Comparison of ENCODE assay signal across 14 mouse cellular contexts in the genomic region with DNA sequence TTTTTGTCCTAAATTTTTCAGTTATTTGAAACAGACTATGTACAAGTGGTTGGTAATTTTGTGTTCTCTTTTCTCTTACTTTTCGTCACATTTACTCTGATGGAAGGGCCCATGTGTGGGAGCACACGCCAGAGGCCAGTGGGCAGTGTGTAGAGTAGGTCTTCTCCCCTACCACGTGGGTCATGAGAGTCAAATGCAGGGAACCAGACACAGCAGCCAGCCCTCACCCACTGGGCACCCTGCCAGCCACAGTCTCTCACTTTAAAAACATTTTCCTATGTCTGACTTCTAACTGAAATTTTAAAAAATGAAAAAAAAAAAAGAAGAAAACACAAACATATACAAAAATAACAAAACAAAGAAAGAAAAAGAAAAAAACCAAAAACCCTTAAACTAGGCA. TPM values are rescaled to one million over a fixed set of nuclear protein-coding genes. Genes with fewer than 3 reads are reported as not detected.
A peak's percentile ranks its signal among the peaks of the same experiment; 100 is the strongest.
DNase-seq lines count a peak whose midpoint lies in the region; ATAC-seq and TF ChIP-seq lines count a peak whose summit lies in the region.
"Had no signal": no experiment of that assay in that cellular context is flagged by ENCODE, and none has a peak within 500 bp of the region (broad histone marks: within the 10 kb centered on the region; RNA-seq: fewer than 3 reads in every experiment).

No protein-coding gene starts in this region.

- TF ChIP-seq EP300 in lung, postnatal 0 days (IDR thresholded peaks at IDR 0.05), result no peak

- no peaks in the 10 kb centered on the region for H3K4me1 ChIP-seq in lung, embryonic 14.5 days (ENCODE audit: insufficient read depth)
- H3K4me1 ChIP-seq in lung, postnatal 0 days (ENCODE audit: insufficient read depth, low read depth, low read length), result peaks cover 3% of the 10 kb centered on the region; the same call in 1 of the 2 replicates
- peaks cover 15% of the 10 kb centered on the region for H3K4me1 ChIP-seq in brown adipose tissue, adult 24 weeks (ENCODE audit: control insufficient read depth, insufficient read depth, insufficient read length, low read length)
- H3K4me1 ChIP-seq in limb, embryonic 10.5 days, result no peaks in the 10 kb centered on the region
- H3K4me1 ChIP-seq: limb, embryonic 12.5 days had no signal

- no peak overlapping the region for H3K27ac ChIP-seq in lung, embryonic 14.5 days (ENCODE audit: low read depth)
- no peak overlapping the region for H3K27ac ChIP-seq in lung, postnatal 0 days (ENCODE audit: low read length)
- peak overlapping the region; percentile 86 for H3K27ac ChIP-seq in brown adipose tissue, adult 24 weeks (replicated peaks; ENCODE audit: low read depth, low read length)
- H3K27ac ChIP-seq in limb, embryonic 10.5 days, result no peak overlapping the region
- H3K27ac ChIP-seq: kidney, postnatal 0 days; limb, embryonic 12.5 days; macrophage; midbrain, embryonic 13.5 days had no signal

- ATAC-seq in lung, embryonic 14.5 days (ENCODE audit: insufficient read depth), result no peak
- ATAC-seq in lung, postnatal 0 days, result no peak
- ATAC-seq: midbrain, embryonic 13.5 days had no signal

- DNase-seq in adrenal gland, postnatal 14 days, result peak; percentile 45
- no peak for DNase-seq in adrenal gland, adult 2 months
- DNase-seq in heart, postnatal 14 days, result peak; percentile 50 to 55
- DNase-seq in heart, adult 9 months (ENCODE audit: low spot score in 2 of 2), result no peak
- DNase-seq in lung, embryonic 14.5 days, result peak; percentile 15
- no peak for DNase-seq in lung, postnatal 0 days (ENCODE audit: low spot score)
- no peak for DNase-seq in limb, embryonic 10.5 days (ENCODE audit: low spot score)
- DNase-seq: spleen, adult 18-20 months; thymus, postnatal 4 days had no signal

- no peaks in the 10 kb centered on the region for H3K27me3 ChIP-seq in lung, embryonic 14.5 days (ENCODE audit: insufficient read depth, low read length)
- H3K27me3 ChIP-seq in lung, postnatal 0 days (replicated peaks; ENCODE audit: insufficient read depth, low read length), result no peaks in the 10 kb centered on the region
- H3K27me3 ChIP-seq in limb, embryonic 10.5 days (ENCODE audit: low read depth, poor library complexity, severe bottlenecking), result no peaks in the 10 kb centered on the region
- H3K27me3 ChIP-seq: limb, embryonic 12.5 days; midbrain, embryonic 13.5 days had no signal

- peaks cover 62% of the 10 kb centered on the region for H3K36me3 ChIP-seq in lung, embryonic 14.5 days (ENCODE audit: insufficient read depth)
- peaks cover 17% of the 10 kb centered on the region for H3K36me3 ChIP-seq in lung, postnatal 0 days (ENCODE audit: insufficient read depth, low read length)
- H3K36me3 ChIP-seq in limb, embryonic 10.5 days, result peaks cover 86% of the 10 kb centered on the region

- H3K9ac ChIP-seq in lung, embryonic 14.5 days, result no peak overlapping the region
- no peak overlapping the region for H3K9ac ChIP-seq in lung, postnatal 0 days (replicated peaks; ENCODE audit: low read depth)
- H3K9ac ChIP-seq: limb, embryonic 12.5 days; midbrain, embryonic 13.5 days had no signal

- H3K4me3 ChIP-seq in lung, embryonic 14.5 days (ENCODE audit: low read depth, low read length), result no peak overlapping the region
- no peak overlapping the region for H3K4me3 ChIP-seq in lung, postnatal 0 days (ENCODE audit: low read depth, low read length)
- H3K4me3 ChIP-seq in brown adipose tissue, adult 24 weeks (ENCODE audit: insufficient read depth, low read depth, low read length), result no peak overlapping the region
- no peak overlapping the region for H3K4me3 ChIP-seq in limb, embryonic 10.5 days
- H3K4me3 ChIP-seq: limb, embryonic 12.5 days; midbrain, embryonic 13.5 days had no signal

- no peak for TF ChIP-seq CTCF in lung, embryonic 14.5 days (IDR thresholded peaks at IDR 0.05; ENCODE audit: low read depth)
- TF ChIP-seq CTCF in lung, postnatal 0 days (IDR thresholded peaks at IDR 0.05), result no peak

- WGBS in lung, embryonic 14.5 days, result 63% methylated on average over 3 of the region's 3 CpGs
- WGBS in lung, postnatal 0 days, result 53% methylated on average over 3 of the region's 3 CpGs
- 79% methylated on average over 3 of the region's 3 CpGs for WGBS in limb, embryonic 10.5 days

- no peaks in the 10 kb centered on the region for H3K9me3 ChIP-seq in lung, embryonic 14.5 days (ENCODE audit: low read depth, low read length)
- H3K9me3 ChIP-seq in lung, postnatal 0 days (ENCODE audit: low read length), result no peaks in the 10 kb centered on the region
- no peaks in the 10 kb centered on the region for H3K9me3 ChIP-seq in limb, embryonic 10.5 days (replicated peaks)
- H3K9me3 ChIP-seq: limb, embryonic 12.5 days; midbrain, embryonic 13.5 days had no signal

- no peak overlapping the region for H3K4me2 ChIP-seq in lung, embryonic 14.5 days
- no peak overlapping the region for H3K4me2 ChIP-seq in lung, postnatal 0 days (replicated peaks; ENCODE audit: low read depth, low read length)
- H3K4me2 ChIP-seq: limb, embryonic 12.5 days; midbrain, embryonic 13.5 days had no signal

- intact Hi-C loops in heart, postnatal 14 days (cut with DNase I), result no loop called here

RNA-seq across cellular contexts. Expression of a gene that starts 28.0 kb away (rescaled TPM):
- total RNA-seq in adrenal gland, postnatal 14 days (2021), result 116 and 124 TPM in 2 replicates
- 100 to 1,000 TPM in 1 of 2 experiments, 10 to 100 TPM in 1; 94.9 to 150 TPM for total RNA-seq in adrenal gland, adult 2 months (2021)
- polyA plus RNA-seq in adrenal gland, adult 2 months (2012; rRNA removed), result 129 and 162 TPM in 2 replicates
- 10 to 100 TPM; 82.5 to 86.3 TPM for total RNA-seq in heart, postnatal 14 days (2021)
- 42.3 and 45.8 TPM in 2 replicates for polyA plus RNA-seq in lung, embryonic 14.5 days (2014; fragmentation: Nextera tagmentation; extraction: Ambion mirVana)
- polyA plus RNA-seq in lung, postnatal 0 days (2015; fragmentation: Nextera tagmentation; extraction: Ambion mirVana), result 34.5 and 40.3 TPM in 2 replicates
- 58.7 and 69.2 TPM in 2 replicates for polyA plus RNA-seq in brown adipose tissue, adult 24 weeks (2012; ENCODE audit: insufficient read depth, insufficient read length, missing spikeins)
- polyA plus RNA-seq in limb, embryonic 10.5 days (2016; fragmentation: Nextera tagmentation; extraction: Ambion mirVana), result 31.9 and 41.2 TPM in 2 replicates

Comparison
In these comparisons a context has a peak if more than half of its experiments do, and no peak if none do; other contexts are left out.
1. DNase-seq: peak in adrenal gland, postnatal 14 days (single experiment), heart, postnatal 14 days (2 of 2) and lung, embryonic 14.5 days (single experiment); none in adrenal gland, adult 2 months (single experiment), heart, adult 9 months (0 of 2), lung, postnatal 0 days (single experiment) and limb, embryonic 10.5 days (single experiment).